Comparison of ENCODE assay signal across 8 mouse cellular contexts in the genomic region with DNA sequence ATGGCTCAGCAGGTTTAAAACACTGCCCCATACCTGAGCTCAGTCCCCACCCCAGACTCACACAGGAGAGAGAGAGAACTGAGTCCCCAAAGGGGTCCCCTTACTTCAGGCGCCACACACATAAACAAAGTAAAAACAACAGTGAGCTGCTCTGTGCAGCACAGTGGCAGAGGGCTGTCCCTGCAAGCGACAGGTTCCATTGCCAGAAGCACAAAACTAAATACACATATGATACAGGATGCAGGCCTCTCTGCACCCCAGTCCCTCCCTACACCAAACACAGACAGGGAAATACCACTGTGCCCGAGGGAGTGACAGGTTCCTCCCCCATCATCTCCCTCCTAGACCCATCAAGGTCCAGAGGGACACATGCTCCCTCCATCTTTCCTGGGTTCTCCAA. TPM values are rescaled to one million over a fixed set of nuclear protein-coding genes. Genes with fewer than 3 reads are reported as not detected.
A peak's percentile ranks its signal among the peaks of the same experiment; 100 is the strongest.
DNase-seq lines count a peak whose midpoint lies in the region; ATAC-seq and TF ChIP-seq lines count a peak whose summit lies in the region.

No protein-coding gene starts in this region.

- 0 out of 2 replicates have a peak, but pooled peaks have one; percentile 6 for TF ChIP-seq CTCF in heart, adult 2 months (IDR thresholded peaks at IDR 0.05)

- intact Hi-C loops in heart, adult 2 months (cut with DNase I) = no loop called here
- intact Hi-C loops in heart, postnatal 25 days (cut with DNase I) = no loop called here

- WGBS in heart, adult 2 months = 38% methylated on average over 3 of the region's 3 CpGs
- WGBS in hindbrain, embryonic 16.5 days = 24% methylated on average over 3 of the region's 3 CpGs

- TF ChIP-seq EP300 in heart, adult 2 months (IDR thresholded peaks at IDR 0.05; ENCODE audit: insufficient read depth, low read depth, low read length) = no peak

- H3K4me3 ChIP-seq in heart, adult 2 months = peak overlapping the region; percentile 28
- H3K4me3 ChIP-seq in hindbrain, embryonic 16.5 days (ENCODE audit: low read length) = no peak overlapping the region

- peaks cover 26% of the 10 kb centered on the region for H3K36me3 ChIP-seq in heart, adult 2 months (ENCODE audit: control insufficient read depth, insufficient read depth, low read length)
- no peaks in the 10 kb centered on the region for H3K36me3 ChIP-seq in hindbrain, embryonic 16.5 days (ENCODE audit: control insufficient read depth, insufficient read depth, low read length)

- H3K4me1 ChIP-seq in heart, adult 2 months (ENCODE audit: control insufficient read depth, insufficient read depth, low read length) = peaks cover 41% of the 10 kb centered on the region
- H3K4me1 ChIP-seq in hindbrain, embryonic 16.5 days (ENCODE audit: control insufficient read depth, insufficient read depth, low read depth, low read length) = peaks cover 3% of the 10 kb centered on the region; the same call in 1 of the 2 replicates

- H3K27ac ChIP-seq in heart, adult 2 months = peak overlapping the region; percentile 95
- H3K27ac ChIP-seq in hindbrain, embryonic 16.5 days (ENCODE audit: low read depth, low read length) = peak overlapping the region; percentile 62

- H3K4me2 ChIP-seq in hindbrain, embryonic 16.5 days (ENCODE audit: low read length) = no peak overlapping the region; the same call in 1 of the 2 replicates

- peak in 1 of 2 experiments; percentile 45 for DNase-seq in heart, adult 2 months
- DNase-seq in heart, postnatal 25 days (ENCODE audit: low spot score) = no peak
- peak; percentile 16 for DNase-seq in MN1 (ENCODE audit: low spot score)
- peak; percentile 62 for DNase-seq in lung, postnatal 10 days
- DNase-seq in adrenal gland, adult 2 months = no peak
- no peak for DNase-seq in B cell, adult 2 months

- no peaks in the 10 kb centered on the region for H3K27me3 ChIP-seq in heart, adult 2 months (ENCODE audit: control insufficient read depth, insufficient read depth, low read length)
- no peaks in the 10 kb centered on the region for H3K27me3 ChIP-seq in hindbrain, embryonic 16.5 days (replicated peaks; ENCODE audit: control insufficient read depth, insufficient read depth, low read length)

- H3K9me3 ChIP-seq in hindbrain, embryonic 16.5 days (ENCODE audit: control insufficient read depth, low read length) = no peaks in the 10 kb centered on the region

- H3K9ac ChIP-seq in heart, adult 2 months (ENCODE audit: low read depth, low read length) = peak overlapping the region; percentile 15
- H3K9ac ChIP-seq in hindbrain, embryonic 16.5 days (ENCODE audit: low read depth, low read length) = no peak overlapping the region

- ATAC-seq in hindbrain, embryonic 16.5 days = no peak
- ATAC-seq in erythroblast, adult 5-6 weeks (replicated peaks; ENCODE audit: low FRiP score, poor library complexity, severe bottlenecking) = no peak

- TF ChIP-seq POLR2A in heart, adult 2 months (IDR thresholded peaks at IDR 0.05; ENCODE audit: insufficient read depth, low read depth, low read length) = no peak

- no peaks in the 10 kb centered on the region; the same call in 1 of the 2 replicates for H3K79me2 ChIP-seq in heart, adult 2 months (replicated peaks; ENCODE audit: control insufficient read depth, insufficient read depth, low read length)

RNA-seq across cellular contexts. Expression of a gene that starts 5.0 kb away (rescaled TPM):
- total RNA-seq in heart, adult 2 months (2021) = 10 to 100 TPM; 25.9 to 33.8 TPM
- polyA plus RNA-seq in heart, adult 2 months (2012; rRNA removed) = 87.9 and 92.7 TPM in 2 replicates
- 10 to 100 TPM; 34.9 to 36.9 TPM for total RNA-seq in heart, postnatal 25 days (2021)
- polyA plus RNA-seq in hindbrain, embryonic 16.5 days (2015; fragmentation: Nextera tagmentation; extraction: Ambion mirVana) = 16.0 and 17.3 TPM in 2 replicates
- total RNA-seq in erythroblast, adult 5-6 weeks (2015; ENCODE audit: low replicate concordance) = not detected in 2 replicates
- not detected in 2 replicates for total RNA-seq in erythroblast, adult 5-6 weeks (2017; ENCODE audit: low replicate concordance)
- 10 to 100 TPM; 32.9 to 37.0 TPM for total RNA-seq in adrenal gland, adult 2 months (2021)
- 76.6 and 91.2 TPM in 2 replicates for polyA plus RNA-seq in adrenal gland, adult 2 months (2012; rRNA removed)

RNA-seq across cellular contexts. Expression of a gene that starts 12.1 kb away (rescaled TPM):
- not detected for total RNA-seq in heart, adult 2 months (2021)
- polyA plus RNA-seq in heart, adult 2 months (2012; rRNA removed) = 0.41 and 2.4 TPM in 2 replicates
- not detected for total RNA-seq in heart, postnatal 25 days (2021)
- 0.25 and 0.66 TPM in 2 replicates for polyA plus RNA-seq in hindbrain, embryonic 16.5 days (2015; fragmentation: Nextera tagmentation; extraction: Ambion mirVana)
- 1.3 TPM in 1 of 2 replicates, not detected in the other for total RNA-seq in erythroblast, adult 5-6 weeks (2015; ENCODE audit: low replicate concordance)
- total RNA-seq in erythroblast, adult 5-6 weeks (2017; ENCODE audit: low replicate concordance) = not detected in 2 replicates
- 1 to 10 TPM; 8.1 to 8.7 TPM for total RNA-seq in adrenal gland, adult 2 months (2021)
- 26.5 and 55.8 TPM in 2 replicates for polyA plus RNA-seq in adrenal gland, adult 2 months (2012; rRNA removed)

RNA-seq across cellular contexts. Expression of a gene that starts 48.9 kb away (rescaled TPM):
- 10 to 100 TPM; 57.3 to 62.9 TPM for total RNA-seq in heart, adult 2 months (2021)
- polyA plus RNA-seq in heart, adult 2 months (2012; rRNA removed) = 45.3 and 52.7 TPM in 2 replicates
- total RNA-seq in heart, postnatal 25 days (2021) = 10 to 100 TPM; 52.5 to 58.0 TPM
- 3.9 and 4.7 TPM in 2 replicates for polyA plus RNA-seq in hindbrain, embryonic 16.5 days (2015; fragmentation: Nextera tagmentation; extraction: Ambion mirVana)
- total RNA-seq in erythroblast, adult 5-6 weeks (2015; ENCODE audit: low replicate concordance) = 1.2 TPM in 1 of 2 replicates, not detected in the other
- total RNA-seq in erythroblast, adult 5-6 weeks (2017; ENCODE audit: low replicate concordance) = 0.09 TPM in 1 of 2 replicates, not detected in the other
- 10 to 100 TPM; 28.4 to 56.2 TPM for total RNA-seq in adrenal gland, adult 2 months (2021)
- polyA plus RNA-seq in adrenal gland, adult 2 months (2012; rRNA removed) = 67.8 and 76.1 TPM in 2 replicates

Comparison
In these comparisons a context has a peak if more than half of its experiments do, and no peak if none do; other contexts are left out.
1. DNase-seq: peak in MN1 (single experiment) and lung, postnatal 10 days (single experiment); none in heart, postnatal 25 days (single experiment), adrenal gland, adult 2 months (single experiment) and B cell, adult 2 months (0 of 2).
2. RNA of a gene that starts 5.0 kb away (total RNA-seq): 32.9 to 37.0 TPM in adrenal gland, adult 2 months, 34.9 to 36.9 TPM in heart, postnatal 25 days and 25.9 to 33.8 TPM in heart, adult 2 months; not detected in erythroblast, adult 5-6 weeks; every median in the first group is over 10 times any median in the second.
3. RNA of a gene that starts 12.1 kb away (total RNA-seq): 8.1 to 8.7 TPM in adrenal gland, adult 2 months; 1.3 TPM in erythroblast, adult 5-6 weeks, not detected in heart, postnatal 25 days and not detected in heart, adult 2 months; every median in the first group is over 4 times any median in the second.
4. RNA of a gene that starts 48.9 kb away (total RNA-seq): 57.3 to 62.9 TPM in heart, adult 2 months, 52.5 to 58.0 TPM in heart, postnatal 25 days and 28.4 to 56.2 TPM in adrenal gland, adult 2 months; 0.09 to 1.2 TPM in erythroblast, adult 5-6 weeks; every median in the first group is over 10 times any median in the second.